Mouse (Mus musculus): Measurements from ENCODE around the gene Gm973. TPM values are rescaled to one million over a fixed set of nuclear protein-coding genes. Genes with fewer than 3 reads are reported as not detected.

Gm973 gene
- polyA plus RNA-seq, 1 experiment from 2014 or later = not detected

GRCm38 (mm10) chr1:59550996-59551395 lies 34.9 kb downstream of the Gm973 start:
- ATAC-seq = no peak
- H3K27ac ChIP-seq = no peak overlapping the region

DNA sequence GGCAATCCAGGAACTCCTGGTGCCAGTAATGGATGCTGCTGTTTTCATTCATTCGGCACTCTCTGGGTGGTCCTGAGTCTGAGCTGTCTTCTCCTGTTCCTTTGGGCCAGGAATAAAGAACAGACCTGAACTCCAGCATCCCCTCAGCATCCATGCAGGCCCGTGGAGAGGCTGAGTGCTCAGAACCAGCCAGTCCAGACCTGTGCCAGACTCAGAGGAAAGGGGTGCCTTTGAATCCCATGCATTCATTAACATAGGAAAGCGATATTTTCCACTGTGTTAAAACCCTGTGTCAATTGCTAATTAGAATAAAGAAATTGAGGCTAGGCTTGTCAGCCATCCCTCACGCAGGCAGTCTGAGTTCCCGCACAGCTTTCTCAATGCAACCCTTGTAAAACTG lies 37.6 kb downstream of the Gm973 start:
- 68% methylated on average over 5 of the region's 5 CpGs for WGBS (ENCODE audit: insufficient replicate concordance)
- H3K9me3 ChIP-seq (replicated peaks) = no peaks in the 10 kb centered on the region
- H3K4me3 ChIP-seq = no peak overlapping the region
- ATAC-seq = no peak
- H3K9ac ChIP-seq = no peak overlapping the region
- peaks cover 3% of the 10 kb centered on the region for H3K27me3 ChIP-seq (replicated peaks)
- no peaks in the 10 kb centered on the region for H3K36me3 ChIP-seq
- no peak overlapping the region for H3K4me2 ChIP-seq
- no peak overlapping the region for H3K27ac ChIP-seq
- peaks cover 12% of the 10 kb centered on the region for H3K4me1 ChIP-seq

More at GRCm38 (mm10) chr1:59550996-59551395, 34.9 kb downstream of the Gm973 start:
- Histone ChIP-seq H3K9ac (no peak overlapping the region), H3K9me3 (replicated peaks) (no peaks in the 10 kb centered on the region), H3K4me1 (peaks cover 12% of the 10 kb centered on the region), H3K27me3 (replicated peaks) (peaks cover 4% of the 10 kb centered on the region), H3K4me2 (no peak overlapping the region), H3K4me3 (no peak overlapping the region), H3K36me3 (no peaks in the 10 kb centered on the region)
- WGBS (ENCODE audit: insufficient replicate concordance) = 73% methylated on average over 11 of the region's 11 CpGs

DNA sequence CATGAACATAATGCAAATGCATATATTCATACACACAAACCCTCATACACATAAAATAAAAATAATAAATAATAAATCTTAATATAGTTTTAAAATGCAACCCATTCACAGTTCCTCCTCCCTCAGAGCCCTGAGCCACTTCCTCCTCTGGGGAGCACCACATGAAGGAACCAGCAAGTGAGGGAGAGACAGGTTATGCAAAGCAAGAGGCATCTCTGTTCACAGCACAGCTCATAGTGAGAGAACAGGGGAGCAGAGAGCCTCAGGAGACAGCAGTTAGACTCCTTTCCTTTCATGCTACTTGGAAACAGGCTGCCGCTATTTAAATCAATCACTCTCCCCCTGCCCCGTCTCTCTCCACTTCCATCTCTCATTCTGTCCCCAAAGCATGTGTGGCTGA lies 47.5 kb downstream of the Gm973 start:
- Histone ChIP-seq H3K4me3 (no peak overlapping the region), H3K9ac (no peak overlapping the region), H3K4me1 (no peaks in the 10 kb centered on the region), H3K27ac (no peak overlapping the region), H3K36me3 (no peaks in the 10 kb centered on the region), H3K4me2 (no peak overlapping the region), H3K9me3 (replicated peaks) (no peaks in the 10 kb centered on the region), H3K27me3 (replicated peaks) (no peaks in the 10 kb centered on the region)
- 66% methylated on average over 2 of the region's 2 CpGs for WGBS (ENCODE audit: insufficient replicate concordance)
- no peak for ATAC-seq

DNA sequence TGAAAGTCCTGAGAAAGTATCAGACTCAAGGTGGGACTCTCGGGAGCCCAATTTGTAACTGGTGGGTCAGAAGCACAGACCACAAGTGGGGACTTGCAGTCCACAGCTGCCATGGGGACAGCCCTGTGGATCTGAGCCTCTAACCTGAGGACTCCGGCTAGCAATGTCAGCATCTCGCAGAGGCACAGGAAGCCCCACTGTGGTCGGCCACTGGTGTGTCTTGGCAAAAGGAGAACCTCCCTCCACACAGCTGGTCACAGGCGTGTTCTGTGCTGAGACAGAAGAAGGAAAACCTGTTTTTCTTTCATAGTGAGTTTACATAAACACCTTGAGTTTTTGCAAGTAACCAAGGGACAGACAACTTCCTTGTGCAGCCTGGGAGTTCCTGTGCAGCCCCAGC lies 49.7 kb downstream of the Gm973 start:
- no peak overlapping the region for H3K27ac ChIP-seq
- H3K9me3 ChIP-seq (replicated peaks) = no peaks in the 10 kb centered on the region
- H3K27me3 ChIP-seq (replicated peaks) = no peaks in the 10 kb centered on the region
- no peak for ATAC-seq
- H3K4me3 ChIP-seq = no peak overlapping the region
- H3K4me1 ChIP-seq = no peaks in the 10 kb centered on the region
- no peak overlapping the region for H3K4me2 ChIP-seq
- WGBS (ENCODE audit: insufficient replicate concordance) = 37% methylated on average over 5 of the region's 5 CpGs
- H3K36me3 ChIP-seq = no peaks in the 10 kb centered on the region
- no peak overlapping the region for H3K9ac ChIP-seq

GRCm38 (mm10) chr1:59566281-59566680 lies 50.2 kb downstream of the Gm973 start:
- no peak overlapping the region for H3K4me2 ChIP-seq
- no peak overlapping the region for H3K4me3 ChIP-seq
- no peaks in the 10 kb centered on the region for H3K36me3 ChIP-seq
- no peak overlapping the region for H3K9ac ChIP-seq
- ATAC-seq = no peak
- no peaks in the 10 kb centered on the region for H3K9me3 ChIP-seq (replicated peaks)
- H3K27ac ChIP-seq = no peak overlapping the region
- no peaks in the 10 kb centered on the region for H3K4me1 ChIP-seq
- 70% methylated on average over 7 of the region's 7 CpGs for WGBS (ENCODE audit: insufficient replicate concordance)
- H3K27me3 ChIP-seq (replicated peaks) = no peaks in the 10 kb centered on the region

DNA sequence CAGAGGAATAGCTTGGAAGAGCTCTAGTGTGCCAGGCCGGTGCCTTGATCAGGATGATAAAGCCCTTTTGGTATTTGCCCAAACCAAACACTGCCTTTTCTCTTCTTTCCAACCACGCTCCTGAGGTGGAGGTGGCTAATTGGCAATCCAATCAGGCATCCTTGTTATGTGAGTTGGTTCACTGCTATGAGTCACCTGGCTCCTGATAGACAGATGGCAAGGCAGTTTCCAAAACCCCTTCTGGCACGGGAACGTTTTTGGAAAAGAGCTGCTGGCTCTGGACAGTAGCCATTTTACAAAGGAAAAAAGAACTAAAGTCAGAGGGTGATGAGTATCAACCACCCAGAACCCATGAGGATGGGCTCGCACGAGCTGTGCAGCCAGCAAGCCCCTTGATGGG lies 50.9 kb downstream of the Gm973 start:
- WGBS (ENCODE audit: insufficient replicate concordance) = 59% methylated on average over 6 of the region's 6 CpGs
- no peak overlapping the region for H3K4me2 ChIP-seq
- H3K4me3 ChIP-seq = no peak overlapping the region
- H3K36me3 ChIP-seq = no peaks in the 10 kb centered on the region
- ATAC-seq = no peak
- H3K9me3 ChIP-seq (replicated peaks) = no peaks in the 10 kb centered on the region
- H3K4me1 ChIP-seq = no peaks in the 10 kb centered on the region
- H3K9ac ChIP-seq = no peak overlapping the region
- H3K27me3 ChIP-seq (replicated peaks) = no peaks in the 10 kb centered on the region
- no peak overlapping the region for H3K27ac ChIP-seq

- Histone ChIP-seq H3K9ac (no peak overlapping the region), H3K4me3 (no peak overlapping the region), H3K27me3 (replicated peaks) (no peaks in the 10 kb centered on the region), H3K4me2 (no peak overlapping the region), H3K9me3 (replicated peaks) (no peaks in the 10 kb centered on the region), H3K4me1 (no peaks in the 10 kb centered on the region), H3K27ac (no peak overlapping the region), H3K36me3 (no peaks in the 10 kb centered on the region)
- no peak for ATAC-seq
- 62% methylated on average over 4 of the region's 4 CpGs for WGBS (ENCODE audit: insufficient replicate concordance)
These were observed 51.5 kb downstream of the Gm973 start for GRCm38 (mm10) chr1:59567521-59567920.

GRCm38 (mm10) chr1:59568283-59568682 lies 52.2 kb downstream of the Gm973 start:
- no peaks in the 10 kb centered on the region for H3K27me3 ChIP-seq (replicated peaks)
- H3K36me3 ChIP-seq = no peaks in the 10 kb centered on the region
- no peak overlapping the region for H3K9ac ChIP-seq
- 70% methylated on average over 1 of the region's 1 CpGs for WGBS (ENCODE audit: insufficient replicate concordance)
- no peak overlapping the region for H3K4me3 ChIP-seq
- ATAC-seq = no peak
- H3K4me1 ChIP-seq = no peaks in the 10 kb centered on the region
- H3K9me3 ChIP-seq (replicated peaks) = no peaks in the 10 kb centered on the region
- no peak overlapping the region for H3K4me2 ChIP-seq
- no peak overlapping the region for H3K27ac ChIP-seq

GRCm38 (mm10) chr1:59569301-59569700 lies 53.2 kb downstream of the Gm973 start:
- no peaks in the 10 kb centered on the region for H3K4me1 ChIP-seq
- no peaks in the 10 kb centered on the region for H3K9me3 ChIP-seq (replicated peaks)
- ATAC-seq = no peak
- no peak overlapping the region for H3K9ac ChIP-seq
- no peaks in the 10 kb centered on the region for H3K27me3 ChIP-seq (replicated peaks)
- H3K27ac ChIP-seq = no peak overlapping the region
- H3K4me2 ChIP-seq = no peak overlapping the region
- H3K4me3 ChIP-seq = no peak overlapping the region
- 59% methylated on average over 5 of the region's 5 CpGs for WGBS (ENCODE audit: insufficient replicate concordance)
- H3K36me3 ChIP-seq = no peaks in the 10 kb centered on the region

- Histone ChIP-seq H3K4me1 (no peaks in the 10 kb centered on the region), H3K27me3 (replicated peaks) (no peaks in the 10 kb centered on the region)
- no peak for ATAC-seq
These were observed 54.7 kb downstream of the Gm973 start for GRCm38 (mm10) chr1:59570767-59571166.

DNA sequence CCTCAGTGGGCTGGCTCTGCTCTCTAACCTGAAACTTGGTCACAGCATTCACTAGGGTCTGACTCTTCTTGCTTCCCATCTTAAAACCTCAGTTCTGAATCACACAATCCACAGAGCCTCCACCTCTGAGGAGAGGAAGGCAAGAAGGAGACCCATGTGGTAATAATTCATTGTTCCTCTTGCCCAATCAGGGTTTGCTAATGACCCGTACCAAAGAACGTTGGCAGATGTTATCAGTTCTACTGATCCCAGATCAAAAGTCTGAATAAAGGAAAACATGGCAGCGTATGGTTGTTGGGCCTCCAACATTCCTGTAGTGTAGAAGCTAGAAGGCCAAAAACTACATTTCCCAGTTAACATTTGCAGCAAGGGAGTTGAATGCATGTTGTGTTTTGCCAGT lies 55.4 kb downstream of the Gm973 start:
- H3K4me1 ChIP-seq = no peaks in the 10 kb centered on the region
- H3K9ac ChIP-seq = no peak overlapping the region
- no peaks in the 10 kb centered on the region for H3K36me3 ChIP-seq
- H3K9me3 ChIP-seq (replicated peaks) = no peaks in the 10 kb centered on the region
- ATAC-seq = no peak
- no peaks in the 10 kb centered on the region for H3K27me3 ChIP-seq (replicated peaks)
- WGBS (ENCODE audit: insufficient replicate concordance) = 56% methylated on average over 3 of the region's 3 CpGs
- no peak overlapping the region for H3K4me3 ChIP-seq
- H3K4me2 ChIP-seq = no peak overlapping the region
- H3K27ac ChIP-seq = no peak overlapping the region

More at GRCm38 (mm10) chr1:59570767-59571166, 54.7 kb downstream of the Gm973 start:
- Histone ChIP-seq H3K4me2 (no peak overlapping the region), H3K4me3 (no peak overlapping the region), H3K27ac (no peak overlapping the region), H3K36me3 (no peaks in the 10 kb centered on the region), H3K9ac (no peak overlapping the region), H3K9me3 (replicated peaks) (no peaks in the 10 kb centered on the region)
- 54% methylated on average over 4 of the region's 4 CpGs for WGBS (ENCODE audit: insufficient replicate concordance)

- no peak overlapping the region for H3K4me2 ChIP-seq
- H3K4me1 ChIP-seq = no peaks in the 10 kb centered on the region
- ATAC-seq = no peak
- WGBS (ENCODE audit: insufficient replicate concordance) = 77% methylated on average over 3 of the region's 3 CpGs
- H3K36me3 ChIP-seq = no peaks in the 10 kb centered on the region
- no peaks in the 10 kb centered on the region for H3K27me3 ChIP-seq (replicated peaks)
- no peaks in the 10 kb centered on the region for H3K9me3 ChIP-seq (replicated peaks)
- no peak overlapping the region for H3K27ac ChIP-seq
- H3K4me3 ChIP-seq = no peak overlapping the region
- H3K9ac ChIP-seq = no peak overlapping the region
These were observed 57.8 kb downstream of the Gm973 start for GRCm38 (mm10) chr1:59573843-59574242.

Data from liver, embryonic 12.5 days (tissue).